In genomic region chr16:92868550-92868949, GRCm38 (mm10) we compare ENCODE assay signal across 1 mouse cellular context.
TF ChIP-seq lines count a peak whose summit lies in the region.

No protein-coding gene starts in this region.

TF ChIP-seq in MEL, 35 proteins besides CTCF, POLR2A, EP300 and RAD21 (continued from another document):
- TF ChIP-seq SIN3A (IDR thresholded peaks at IDR 0.05; ENCODE audit: low read length) (0 out of 2 replicates have a peak, but pooled peaks have one; percentile 35), CHD1 (IDR thresholded peaks at IDR 0.05; ENCODE audit: low read depth, low read length) (no peak), ZNF384 (IDR thresholded peaks at IDR 0.05; ENCODE audit: low read depth, low read length) (no peak), MAZ (IDR thresholded peaks at IDR 0.05; ENCODE audit: low read depth, low read length) (no peak), NRF1 (IDR thresholded peaks at IDR 0.05; ENCODE audit: insufficient read depth, low read depth, low read length, poor library complexity, severe bottlenecking) (no peak), TBP (IDR thresholded peaks at IDR 0.05; ENCODE audit: low read depth, low read length) (no peak), MAFK (IDR thresholded peaks at IDR 0.05; ENCODE audit: borderline replicate concordance, low read depth, low read length) (no peak), MYB (IDR thresholded peaks at IDR 0.05; ENCODE audit: low read depth, low read length) (no peak), GABPA (IDR thresholded peaks at IDR 0.05; ENCODE audit: low read depth, low read length) (no peak), JUND (IDR thresholded peaks at IDR 0.05; ENCODE audit: low read depth, low read length) (no peak), E2F4 (IDR thresholded peaks at IDR 0.05; ENCODE audit: borderline replicate concordance, low read depth, low read length) (no peak), USF1 (IDR thresholded peaks at IDR 0.05; ENCODE audit: low read depth, low read length) (no peak), ZMIZ1 (IDR thresholded peaks at IDR 0.05; ENCODE audit: low read depth, low read length) (no peak), POLR2AphosphoS5 (IDR thresholded peaks at IDR 0.05; ENCODE audit: borderline replicate concordance, low read depth, low read length) (no peak)
